Mouse (Mus musculus): ENCODE results near the gene Cfap221. TPM values are rescaled to one million over a fixed set of nuclear protein-coding genes. Genes with fewer than 3 reads are reported as not detected.

Cfap221 gene
- polyA plus RNA-seq, 1 experiment from 2014 or later = not detected

DNA sequence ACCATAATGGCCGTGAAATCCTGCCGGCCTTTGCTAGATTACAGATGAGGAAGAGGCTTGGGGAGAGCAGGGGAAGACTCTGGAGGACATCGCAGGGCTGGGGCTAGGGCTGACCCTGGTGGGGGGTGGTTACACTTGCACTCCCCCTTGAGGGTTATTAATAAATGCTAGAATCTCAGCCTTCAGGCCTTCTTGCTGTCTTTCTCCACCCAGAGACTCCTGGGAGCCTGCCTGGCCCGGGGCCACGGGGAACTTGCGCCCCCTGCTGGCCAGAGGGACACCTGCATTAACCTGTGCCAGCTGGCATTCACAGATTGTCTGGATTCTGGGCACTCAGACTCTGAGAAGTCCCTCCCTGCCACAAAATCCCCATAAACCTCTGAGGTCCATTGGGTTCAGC is 102.1 kb downstream of the Cfap221 start:
- Histone ChIP-seq H3K4me3 (ENCODE audit: low read length) (no peak overlapping the region), H3K27ac (ENCODE audit: low read length) (no peak overlapping the region), H3K4me2 (ENCODE audit: low read depth, low read length) (no peak overlapping the region), H3K36me3 (ENCODE audit: control insufficient read depth, insufficient read depth, low read length) (no peaks in the 10 kb centered on the region), H3K27me3 (replicated peaks; ENCODE audit: control insufficient read depth, insufficient read depth, low read length) (no peaks in the 10 kb centered on the region), H3K9ac (ENCODE audit: low read depth, low read length) (no peak overlapping the region), H3K9me3 (ENCODE audit: control insufficient read depth, low read length) (no peaks in the 10 kb centered on the region), H3K4me1 (ENCODE audit: control insufficient read depth, insufficient read depth, low read length) (no peaks in the 10 kb centered on the region)
- WGBS = 40% methylated on average over 6 of the region's 6 CpGs
- peak; percentile 61 for ATAC-seq

DNA sequence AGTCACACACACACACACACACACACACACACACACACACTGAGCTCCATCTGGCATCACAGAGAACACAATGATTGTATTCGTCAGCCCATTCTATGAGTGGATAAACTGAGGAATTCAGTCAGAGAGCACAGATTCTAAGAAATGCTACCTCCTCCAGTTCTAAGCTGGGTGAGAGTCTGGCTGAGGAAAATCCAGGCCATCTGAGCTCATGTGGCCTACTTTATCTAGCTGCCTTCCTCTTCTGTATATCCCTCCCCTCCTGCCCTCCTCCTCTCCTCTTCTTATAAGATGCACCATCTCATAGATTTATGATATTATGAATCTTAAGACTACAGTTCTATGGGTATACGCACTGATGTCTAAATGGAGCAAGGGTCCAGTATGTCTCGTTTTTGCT is 103.4 kb downstream of the Cfap221 start:
- Histone ChIP-seq H3K4me1 (ENCODE audit: control insufficient read depth, insufficient read depth, low read length) (no peaks in the 10 kb centered on the region), H3K4me3 (ENCODE audit: low read length) (no peak overlapping the region), H3K27me3 (replicated peaks; ENCODE audit: control insufficient read depth, insufficient read depth, low read length) (no peaks in the 10 kb centered on the region), H3K4me2 (ENCODE audit: low read depth, low read length) (no peak overlapping the region), H3K36me3 (ENCODE audit: control insufficient read depth, insufficient read depth, low read length) (no peaks in the 10 kb centered on the region), H3K27ac (ENCODE audit: low read length) (no peak overlapping the region), H3K9ac (ENCODE audit: low read depth, low read length) (no peak overlapping the region), H3K9me3 (ENCODE audit: control insufficient read depth, low read length) (no peaks in the 10 kb centered on the region)
- 86% methylated on average over 3 of the region's 3 CpGs for WGBS
- ATAC-seq = no peak

GRCm38 (mm10) chr1:119892933-119893332 is 104.1 kb downstream of the Cfap221 start:
- H3K27me3 ChIP-seq (replicated peaks; ENCODE audit: control insufficient read depth, insufficient read depth, low read length) = no peaks in the 10 kb centered on the region
- ATAC-seq = no peak
- no peaks in the 10 kb centered on the region for H3K9me3 ChIP-seq (ENCODE audit: control insufficient read depth, low read length)
- H3K4me1 ChIP-seq (ENCODE audit: control insufficient read depth, insufficient read depth, low read length) = no peaks in the 10 kb centered on the region
- no peak overlapping the region for H3K4me2 ChIP-seq (ENCODE audit: low read depth, low read length)
- H3K36me3 ChIP-seq (ENCODE audit: control insufficient read depth, insufficient read depth, low read length) = no peaks in the 10 kb centered on the region
- WGBS = 57% methylated on average over 6 of the region's 6 CpGs
- no peak overlapping the region for H3K27ac ChIP-seq (ENCODE audit: low read length)
- no peak overlapping the region for H3K9ac ChIP-seq (ENCODE audit: low read depth, low read length)
- no peak overlapping the region for H3K4me3 ChIP-seq (ENCODE audit: low read length)

DNA sequence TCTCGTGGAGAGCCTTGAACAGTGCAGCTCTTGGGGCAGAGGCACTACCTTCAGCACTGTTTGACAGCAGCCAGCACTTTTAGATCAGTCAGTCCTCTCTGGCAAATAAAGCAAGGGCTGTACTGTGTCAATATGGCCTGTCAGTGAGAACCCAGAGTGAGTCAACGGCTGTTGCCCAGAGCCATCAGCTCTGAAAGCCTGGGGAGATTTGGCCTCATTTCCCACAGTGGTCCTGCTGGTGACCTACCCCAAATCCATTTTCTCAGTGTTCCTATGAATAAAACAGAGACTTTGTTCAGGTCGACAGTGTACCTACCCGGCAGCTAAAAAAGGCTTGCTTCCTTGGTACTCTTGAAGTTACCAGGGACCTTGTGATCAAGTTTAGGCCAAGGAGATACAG is 105.2 kb downstream of the Cfap221 start:
- Histone ChIP-seq H3K9ac (ENCODE audit: low read depth, low read length) (no peak overlapping the region), H3K4me3 (ENCODE audit: low read length) (no peak overlapping the region), H3K27ac (ENCODE audit: low read length) (no peak overlapping the region), H3K36me3 (ENCODE audit: control insufficient read depth, insufficient read depth, low read length) (no peaks in the 10 kb centered on the region), H3K9me3 (ENCODE audit: control insufficient read depth, low read length) (no peaks in the 10 kb centered on the region), H3K4me2 (ENCODE audit: low read depth, low read length) (no peak overlapping the region), H3K4me1 (ENCODE audit: control insufficient read depth, insufficient read depth, low read length) (no peaks in the 10 kb centered on the region), H3K27me3 (replicated peaks; ENCODE audit: control insufficient read depth, insufficient read depth, low read length) (no peaks in the 10 kb centered on the region)
- WGBS = 61% methylated on average over 4 of the region's 4 CpGs
- no peak for ATAC-seq

DNA sequence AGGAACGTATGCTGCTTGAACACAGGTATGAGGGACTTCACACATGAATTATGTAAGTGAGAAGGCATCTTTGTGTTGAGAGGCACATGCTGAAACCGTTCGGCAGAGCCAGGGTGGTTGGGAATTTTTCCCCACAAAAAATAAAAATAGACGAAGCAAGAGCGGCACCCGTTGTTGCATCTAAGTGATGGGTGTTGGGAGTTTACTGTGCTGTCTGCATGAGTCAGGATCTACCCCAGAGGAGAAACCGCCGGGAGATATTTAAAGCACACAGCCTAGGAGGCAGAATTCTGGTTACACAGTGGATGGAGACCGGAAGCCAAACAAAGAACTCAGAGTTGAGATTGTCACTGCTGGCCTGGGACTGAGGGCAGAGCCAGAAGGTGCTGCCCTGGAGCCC is 105.9 kb downstream of the Cfap221 start:
- no peak for ATAC-seq
- WGBS = 86% methylated on average over 9 of the region's 9 CpGs
- no peaks in the 10 kb centered on the region for H3K4me1 ChIP-seq (ENCODE audit: control insufficient read depth, insufficient read depth, low read length)

GRCm38 (mm10) chr1:119889347-119889746 is 107.7 kb downstream of the Cfap221 start:
- 81% methylated on average over 16 of the region's 16 CpGs for WGBS
- Histone ChIP-seq H3K9me3 (ENCODE audit: control insufficient read depth, low read length) (no peaks in the 10 kb centered on the region), H3K4me2 (ENCODE audit: low read depth, low read length) (no peak overlapping the region), H3K4me3 (ENCODE audit: low read length) (no peak overlapping the region), H3K27me3 (replicated peaks; ENCODE audit: control insufficient read depth, insufficient read depth, low read length) (no peaks in the 10 kb centered on the region), H3K36me3 (ENCODE audit: control insufficient read depth, insufficient read depth, low read length) (no peaks in the 10 kb centered on the region), H3K9ac (ENCODE audit: low read depth, low read length) (no peak overlapping the region), H3K4me1 (ENCODE audit: control insufficient read depth, insufficient read depth, low read length) (no peaks in the 10 kb centered on the region), H3K27ac (ENCODE audit: low read length) (no peak overlapping the region)
- no peak for ATAC-seq

More for the DNA sequence above, 105.9 kb downstream of the Cfap221 start:
- H3K9ac ChIP-seq (ENCODE audit: low read depth, low read length) = no peak overlapping the region
- H3K9me3 ChIP-seq (ENCODE audit: control insufficient read depth, low read length) = no peaks in the 10 kb centered on the region
- H3K36me3 ChIP-seq (ENCODE audit: control insufficient read depth, insufficient read depth, low read length) = no peaks in the 10 kb centered on the region
- H3K4me2 ChIP-seq (ENCODE audit: low read depth, low read length) = no peak overlapping the region
- H3K27me3 ChIP-seq (replicated peaks; ENCODE audit: control insufficient read depth, insufficient read depth, low read length) = no peaks in the 10 kb centered on the region
- no peak overlapping the region for H3K4me3 ChIP-seq (ENCODE audit: low read length)
- H3K27ac ChIP-seq (ENCODE audit: low read length) = no peak overlapping the region

GRCm38 (mm10) chr1:119886320-119886719 is 110.7 kb downstream of the Cfap221 start:
- H3K4me1 ChIP-seq (ENCODE audit: control insufficient read depth, insufficient read depth, low read length) = no peaks in the 10 kb centered on the region
- no peaks in the 10 kb centered on the region for H3K36me3 ChIP-seq (ENCODE audit: control insufficient read depth, insufficient read depth, low read length)
- no peak overlapping the region for H3K9ac ChIP-seq (ENCODE audit: low read depth, low read length)
- 51% methylated on average over 7 of the region's 7 CpGs for WGBS
- ATAC-seq = no peak
- no peaks in the 10 kb centered on the region for H3K9me3 ChIP-seq (ENCODE audit: control insufficient read depth, low read length)
- no peak overlapping the region for H3K4me2 ChIP-seq (ENCODE audit: low read depth, low read length)
- H3K27ac ChIP-seq (ENCODE audit: low read length) = no peak overlapping the region
- no peaks in the 10 kb centered on the region for H3K27me3 ChIP-seq (replicated peaks; ENCODE audit: control insufficient read depth, insufficient read depth, low read length)
- H3K4me3 ChIP-seq (ENCODE audit: low read length) = no peak overlapping the region

DNA sequence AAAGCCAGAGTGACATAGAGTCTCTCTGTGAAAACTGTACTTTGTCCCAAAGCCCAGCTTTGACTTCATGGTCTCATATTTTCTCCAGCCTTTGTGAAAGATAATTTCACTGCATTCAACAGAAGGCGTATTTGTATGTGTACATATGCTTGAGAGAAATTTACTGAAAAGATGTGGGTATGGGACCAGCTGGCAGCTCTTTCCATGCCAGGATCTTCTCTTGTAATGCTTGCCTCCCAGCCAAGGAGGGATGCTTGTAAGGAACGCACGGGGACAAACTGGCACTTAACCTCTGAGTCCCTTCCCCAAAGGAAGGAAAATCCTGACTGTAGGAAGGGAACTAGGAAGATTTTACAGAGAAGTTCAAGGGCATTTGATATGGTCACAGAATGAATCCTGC is 112.8 kb downstream of the Cfap221 start:
- WGBS = 82% methylated on average over 3 of the region's 3 CpGs
- no peaks in the 10 kb centered on the region for H3K9me3 ChIP-seq (ENCODE audit: control insufficient read depth, low read length)
- no peak overlapping the region for H3K4me2 ChIP-seq (ENCODE audit: low read depth, low read length)
- no peaks in the 10 kb centered on the region for H3K27me3 ChIP-seq (replicated peaks; ENCODE audit: control insufficient read depth, insufficient read depth, low read length)
- H3K27ac ChIP-seq (ENCODE audit: low read length) = no peak overlapping the region
- no peak for ATAC-seq
- H3K36me3 ChIP-seq (ENCODE audit: control insufficient read depth, insufficient read depth, low read length) = no peaks in the 10 kb centered on the region
- H3K4me1 ChIP-seq (ENCODE audit: control insufficient read depth, insufficient read depth, low read length) = no peaks in the 10 kb centered on the region
- no peak overlapping the region for H3K4me3 ChIP-seq (ENCODE audit: low read length)
- no peak overlapping the region for H3K9ac ChIP-seq (ENCODE audit: low read depth, low read length)

DNA sequence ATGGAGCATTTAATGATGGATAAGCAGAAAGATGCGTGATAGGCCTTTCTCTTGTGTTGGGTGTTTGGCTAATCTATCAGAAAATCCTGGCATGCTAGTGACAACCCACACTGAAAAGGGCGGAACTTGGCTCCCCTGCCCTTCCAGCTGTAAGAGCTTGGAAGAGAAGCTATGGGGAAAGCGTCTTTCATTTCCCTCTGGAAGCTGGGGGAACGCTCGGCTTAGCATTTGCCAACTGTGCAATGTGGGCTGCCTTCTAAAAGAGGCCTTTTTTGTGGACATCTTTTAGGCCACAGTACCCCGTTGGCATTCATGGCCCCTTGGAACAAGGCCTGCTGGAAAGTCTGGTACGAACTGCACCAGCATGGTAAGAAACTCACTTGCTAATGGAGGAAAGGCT is 118.1 kb downstream of the Cfap221 start:
- no peaks in the 10 kb centered on the region for H3K27me3 ChIP-seq (replicated peaks; ENCODE audit: control insufficient read depth, insufficient read depth, low read length)
- no peaks in the 10 kb centered on the region for H3K9me3 ChIP-seq (ENCODE audit: control insufficient read depth, low read length)

GRCm38 (mm10) chr1:119877469-119877868 is 119.6 kb downstream of the Cfap221 start:
- Histone ChIP-seq H3K4me1 (ENCODE audit: control insufficient read depth, insufficient read depth, low read length) (peaks cover 2% of the 10 kb centered on the region; the same call in 1 of the 2 replicates), H3K4me2 (ENCODE audit: low read depth, low read length) (no peak overlapping the region), H3K4me3 (ENCODE audit: low read length) (no peak overlapping the region), H3K27ac (ENCODE audit: low read length) (no peak overlapping the region), H3K9me3 (ENCODE audit: control insufficient read depth, low read length) (no peaks in the 10 kb centered on the region), H3K9ac (ENCODE audit: low read depth, low read length) (no peak overlapping the region), H3K36me3 (ENCODE audit: control insufficient read depth, insufficient read depth, low read length) (no peaks in the 10 kb centered on the region), H3K27me3 (replicated peaks; ENCODE audit: control insufficient read depth, insufficient read depth, low read length) (no peaks in the 10 kb centered on the region)
- no peak for ATAC-seq
- 75% methylated on average over 4 of the region's 4 CpGs for WGBS

More for the DNA sequence above, 118.1 kb downstream of the Cfap221 start:
- Histone ChIP-seq H3K36me3 (ENCODE audit: control insufficient read depth, insufficient read depth, low read length) (no peaks in the 10 kb centered on the region), H3K4me1 (ENCODE audit: control insufficient read depth, insufficient read depth, low read length) (peaks cover 2% of the 10 kb centered on the region; the same call in 1 of the 2 replicates), H3K4me2 (ENCODE audit: low read depth, low read length) (no peak overlapping the region), H3K27ac (ENCODE audit: low read length) (no peak overlapping the region), H3K9ac (ENCODE audit: low read depth, low read length) (no peak overlapping the region), H3K4me3 (ENCODE audit: low read length) (no peak overlapping the region)
- ATAC-seq = no peak
- WGBS = 74% methylated on average over 7 of the region's 7 CpGs

All from intestine, embryonic 16.5 days (tissue).